Mouse (Mus musculus) G1E (cell line): ENCODE data around the gene Kalrn.

ENCODE experiments used
- CTCF ChIP-seq: IDR thresholded peaks from 2 replicates; pipeline ENCODE4 v1.5.1; 2012; ENCODE audit warnings: low read depth, low read length, inconsistent platforms, mixed read lengths
- TAL1 ChIP-seq: conservative IDR thresholded peaks from 2 replicates; pipeline ENCODE4 v1.6.1; 2012; ENCODE audit warnings: low read depth, low read length, inconsistent platforms, mixed read lengths

DNA sequence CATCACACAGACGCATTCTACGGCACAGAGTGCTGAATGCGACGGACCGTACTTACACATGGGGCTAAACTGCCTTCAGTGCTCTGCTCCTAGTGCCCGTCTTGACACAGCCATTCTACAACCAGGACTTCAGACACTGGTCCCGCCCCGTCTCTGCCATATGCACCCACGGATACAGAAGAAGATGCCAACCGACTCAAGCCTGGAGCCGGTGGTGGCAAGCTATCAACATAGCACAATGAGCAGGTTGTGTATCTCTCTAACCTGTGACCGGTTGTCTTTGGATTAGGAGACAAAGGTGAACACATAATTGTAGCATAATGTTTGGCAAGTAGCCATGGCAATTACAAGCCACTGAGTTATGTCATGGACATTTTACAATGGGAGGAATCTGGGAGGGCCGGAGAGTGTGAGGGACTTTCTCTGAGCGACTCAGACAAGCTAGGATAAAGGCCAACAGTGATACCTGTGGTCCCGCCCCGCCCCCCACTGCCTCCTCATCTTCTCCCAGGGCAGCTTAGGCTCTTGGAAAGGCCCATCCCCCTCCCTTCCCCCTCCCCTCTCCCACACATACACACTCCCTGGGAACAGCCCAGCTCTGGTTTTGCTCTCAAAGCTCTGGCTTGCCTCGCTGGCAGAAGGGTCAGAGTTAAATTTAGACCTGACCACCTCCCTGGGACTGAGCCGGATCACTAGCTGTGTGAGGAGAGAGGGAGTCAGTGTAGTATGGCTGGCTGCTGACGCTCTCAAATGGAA lies 491.5 kb downstream of the Kalrn start:
- TF ChIP-seq TAL1 = no peak
- TF ChIP-seq CTCF = no peak
